Mouse (Mus musculus): ENCODE results near the gene Casz1. TPM values are rescaled to one million over a fixed set of nuclear protein-coding genes. Genes with fewer than 3 reads are reported as not detected.

Gene Casz1
- polyA plus RNA-seq, 1 experiment = 13.5 TPM

DNA sequence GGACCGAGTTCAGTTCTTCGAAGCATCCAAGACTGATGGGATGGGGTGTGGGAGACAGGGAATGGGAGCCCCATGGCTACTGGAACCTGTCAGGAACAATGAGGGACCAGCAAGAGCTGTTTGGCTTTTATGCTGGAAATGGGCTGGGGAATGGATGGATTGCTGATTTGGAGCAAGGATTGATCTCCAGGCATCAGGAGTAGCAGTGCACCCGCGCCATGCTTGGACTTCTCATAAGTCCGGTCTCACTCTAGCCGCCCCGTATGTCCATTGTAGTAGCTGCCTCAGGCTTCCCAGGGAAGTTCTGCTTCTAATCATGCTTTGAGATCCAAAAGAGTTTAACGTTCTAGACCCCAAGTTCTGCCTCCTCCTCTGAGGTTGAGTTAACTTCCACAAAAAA, 86.2 kb downstream of the Casz1 start:
- H3K4me3 ChIP-seq (ENCODE audit: insufficient read depth, low read depth, low read length) = no peak overlapping the region
- no peaks in the 10 kb centered on the region for H3K36me3 ChIP-seq (ENCODE audit: control insufficient read depth, insufficient read depth, low read length)
- peaks cover 3% of the 10 kb centered on the region; the same call in 1 of the 2 replicates for H3K4me1 ChIP-seq (ENCODE audit: control insufficient read depth, insufficient read depth, low read length)
- H3K27ac ChIP-seq (ENCODE audit: insufficient read depth, low read depth, low read length) = no peak overlapping the region
- TF ChIP-seq CTCF (conservative IDR thresholded peaks at IDR 0.05; ENCODE audit: insufficient read depth, insufficient read length, low read depth, low read length) (no peak), POLR2A (IDR thresholded peaks at IDR 0.05; ENCODE audit: low read depth, low read length) (no peak)
- H3K27me3 ChIP-seq (replicated peaks; ENCODE audit: control insufficient read depth, insufficient read depth, low read length) = no peaks in the 10 kb centered on the region
- DNase-seq = no peak
- 80% methylated on average over 8 of the region's 8 CpGs for WGBS

DNA sequence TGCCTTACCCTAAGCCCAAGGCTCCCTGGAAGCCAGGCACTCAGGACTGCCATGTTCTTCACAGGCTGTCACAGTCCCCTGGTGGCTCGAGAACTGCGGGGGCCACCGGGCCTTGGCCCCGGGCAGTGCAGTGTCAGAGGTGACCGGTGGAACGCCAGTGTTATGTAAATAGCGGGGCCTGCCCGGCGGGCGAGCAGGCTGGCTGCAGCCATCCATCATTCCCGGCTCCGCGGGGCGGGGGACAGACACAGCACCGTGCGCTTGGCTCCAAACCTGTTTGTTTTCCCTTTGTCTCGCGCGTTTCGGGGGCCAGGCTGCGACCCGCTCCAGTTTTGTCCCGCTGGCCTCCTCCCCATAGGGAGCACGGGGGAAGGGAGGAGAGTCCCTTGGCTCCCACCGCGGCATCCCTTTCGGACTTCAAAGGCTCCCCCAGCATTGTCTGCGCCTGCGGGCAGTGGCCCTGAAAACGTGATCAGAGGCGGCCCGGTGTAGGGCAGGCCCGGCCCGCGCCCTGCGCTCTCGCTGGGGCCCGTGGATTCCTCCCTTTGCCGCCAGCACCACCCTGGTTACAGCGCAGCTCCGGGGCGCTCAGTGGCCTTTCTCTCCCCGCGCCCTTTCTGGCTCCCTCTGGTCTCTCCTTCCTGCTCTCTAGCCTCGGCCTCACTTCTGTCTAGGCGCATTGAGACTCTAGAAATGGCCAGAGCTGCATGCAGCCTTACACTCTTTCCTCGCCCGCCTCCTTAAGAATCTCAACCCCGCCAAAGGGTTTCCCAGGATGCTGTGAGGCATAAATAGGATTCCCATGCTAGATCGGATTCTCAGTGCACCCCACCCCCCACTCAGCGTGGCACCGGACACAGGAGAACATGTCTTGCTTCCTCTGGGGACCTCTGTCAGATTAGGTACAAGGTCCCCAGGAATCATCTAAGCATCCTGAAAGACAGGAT, 86.9 kb downstream of the Casz1 start:
- Histone ChIP-seq H3K27me3 (replicated peaks; ENCODE audit: control insufficient read depth, insufficient read depth, low read length) (no peaks in the 10 kb centered on the region), H3K4me3 (ENCODE audit: insufficient read depth, low read depth, low read length) (no peak overlapping the region), H3K27ac (ENCODE audit: insufficient read depth, low read depth, low read length) (no peak overlapping the region), H3K36me3 (ENCODE audit: control insufficient read depth, insufficient read depth, low read length) (no peaks in the 10 kb centered on the region), H3K4me1 (ENCODE audit: control insufficient read depth, insufficient read depth, low read length) (peaks cover 3% of the 10 kb centered on the region; the same call in 1 of the 2 replicates)
- peak; percentile 43 for DNase-seq
- TF ChIP-seq CTCF (conservative IDR thresholded peaks at IDR 0.05; ENCODE audit: insufficient read depth, insufficient read length, low read depth, low read length) = no peak
- no peak for TF ChIP-seq POLR2A (IDR thresholded peaks at IDR 0.05; ENCODE audit: low read depth, low read length)
- 17% methylated on average over 52 of the region's 52 CpGs for WGBS

DNA sequence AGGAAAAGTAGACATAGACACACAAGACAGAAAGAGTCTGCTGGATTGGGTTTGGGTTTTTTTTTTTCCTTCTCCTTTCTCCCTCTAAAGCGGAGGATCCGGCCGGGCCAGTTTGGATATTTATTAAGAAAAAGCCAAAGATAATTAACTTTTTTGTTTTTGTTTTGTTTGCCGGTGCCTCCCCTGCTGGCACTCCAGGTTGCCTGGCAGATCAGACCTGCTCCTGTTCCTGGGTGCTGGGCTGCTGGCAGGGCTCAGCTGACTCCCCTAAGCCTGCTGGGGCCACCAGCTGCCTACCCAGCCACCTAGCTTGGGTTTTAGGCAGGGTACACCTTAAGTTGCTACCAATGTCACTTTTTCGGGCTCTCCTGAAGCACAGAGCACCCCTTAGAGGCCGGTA, 91.9 kb downstream of the Casz1 start:
- Histone ChIP-seq H3K4me3 (ENCODE audit: insufficient read depth, low read depth, low read length) (no peak overlapping the region), H3K36me3 (ENCODE audit: control insufficient read depth, insufficient read depth, low read length) (no peaks in the 10 kb centered on the region), H3K4me1 (ENCODE audit: control insufficient read depth, insufficient read depth, low read length) (peaks cover 3% of the 10 kb centered on the region; the same call in 1 of the 2 replicates), H3K27me3 (replicated peaks; ENCODE audit: control insufficient read depth, insufficient read depth, low read length) (no peaks in the 10 kb centered on the region), H3K27ac (ENCODE audit: insufficient read depth, low read depth, low read length) (no peak overlapping the region)
- DNase-seq = peak; percentile 43
- no peak for TF ChIP-seq CTCF (conservative IDR thresholded peaks at IDR 0.05; ENCODE audit: insufficient read depth, insufficient read length, low read depth, low read length)
- no peak for TF ChIP-seq POLR2A (IDR thresholded peaks at IDR 0.05; ENCODE audit: low read depth, low read length)
- 42% methylated on average over 6 of the region's 6 CpGs for WGBS

DNA sequence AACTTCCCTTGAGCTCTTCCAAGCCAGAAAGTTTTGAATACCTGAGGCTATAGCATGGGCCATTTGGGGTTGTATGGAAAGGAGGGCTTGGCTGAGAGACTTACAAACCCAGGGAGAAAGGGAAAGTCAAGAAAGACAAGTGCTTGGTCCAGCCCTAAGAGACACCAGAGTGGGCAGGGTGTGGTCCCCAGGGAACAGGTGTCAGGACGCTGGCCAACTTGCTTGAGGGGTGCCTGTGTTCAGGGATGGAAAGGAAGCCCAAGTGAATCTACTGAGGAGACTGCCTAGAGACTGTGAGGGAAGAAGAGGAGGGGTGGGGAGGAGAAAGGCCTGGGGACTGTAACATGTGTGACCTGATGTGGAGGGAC, 95.7 kb downstream of the Casz1 start:
- peak overlapping the region; percentile 91 for H3K27ac ChIP-seq (ENCODE audit: insufficient read depth, low read depth, low read length)
- TF ChIP-seq POLR2A (IDR thresholded peaks at IDR 0.05; ENCODE audit: low read depth, low read length) = no peak
- no peak for TF ChIP-seq CTCF (conservative IDR thresholded peaks at IDR 0.05; ENCODE audit: insufficient read depth, insufficient read length, low read depth, low read length)
- H3K36me3 ChIP-seq (ENCODE audit: control insufficient read depth, insufficient read depth, low read length) = no peaks in the 10 kb centered on the region
- H3K4me1 ChIP-seq (ENCODE audit: control insufficient read depth, insufficient read depth, low read length) = peaks cover 18% of the 10 kb centered on the region
- DNase-seq = no peak
- WGBS = 40% methylated on average over 1 of the region's 1 CpGs
- no peaks in the 10 kb centered on the region for H3K27me3 ChIP-seq (replicated peaks; ENCODE audit: control insufficient read depth, insufficient read depth, low read length)
- peak overlapping the region; percentile 72 for H3K4me3 ChIP-seq (ENCODE audit: insufficient read depth, low read depth, low read length)

DNA sequence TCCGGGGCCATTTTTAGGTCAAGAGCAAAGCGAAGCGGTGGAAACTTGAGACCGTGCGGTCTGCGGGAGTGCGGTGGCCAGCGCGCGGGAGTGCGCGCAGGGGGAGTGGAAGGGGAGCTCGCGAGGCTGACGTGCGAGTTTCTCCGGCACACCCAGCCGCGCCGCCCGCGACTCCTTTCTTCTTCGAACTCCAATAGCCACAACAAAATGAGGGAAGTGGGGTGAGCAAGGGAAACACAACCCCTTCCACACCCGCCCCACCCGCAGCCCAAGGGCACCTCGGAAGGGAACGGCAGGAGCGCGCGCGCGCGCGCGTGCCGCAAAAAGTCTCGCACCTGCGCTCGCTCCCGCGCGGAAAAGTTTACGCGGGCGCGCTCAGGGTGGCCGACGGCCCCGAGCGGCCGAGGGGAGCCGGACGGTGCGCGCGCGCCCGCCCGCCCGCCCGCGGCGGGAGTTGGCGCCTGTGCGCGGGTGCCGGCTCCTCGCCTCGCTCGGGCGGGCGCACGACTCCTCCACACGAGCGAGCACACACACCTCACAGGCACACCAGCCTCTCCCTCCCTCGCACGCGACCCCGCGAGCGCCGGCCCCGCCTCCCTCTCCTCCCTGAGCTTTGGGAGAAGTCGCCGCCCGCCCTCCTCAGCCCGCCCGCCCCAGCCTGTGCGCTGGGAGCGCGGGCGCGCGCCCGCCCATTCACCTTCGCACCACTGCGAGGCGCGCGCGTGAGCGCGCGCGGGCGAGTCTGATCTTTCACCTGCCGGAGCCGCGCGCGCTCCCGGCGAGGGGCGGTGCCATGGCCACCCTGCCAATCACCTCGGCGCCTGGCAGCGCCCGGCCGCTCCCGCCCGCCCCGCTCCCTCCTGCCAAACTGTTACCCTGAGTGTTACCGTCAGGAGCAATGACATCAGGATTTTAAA, 96.3 kb downstream of the Casz1 start:
- no peak for TF ChIP-seq POLR2A (IDR thresholded peaks at IDR 0.05; ENCODE audit: low read depth, low read length)
- TF ChIP-seq CTCF (conservative IDR thresholded peaks at IDR 0.05; ENCODE audit: insufficient read depth, insufficient read length, low read depth, low read length) = no peak
- H3K4me1 ChIP-seq (ENCODE audit: control insufficient read depth, insufficient read depth, low read length) = peaks cover 25% of the 10 kb centered on the region

DNA sequence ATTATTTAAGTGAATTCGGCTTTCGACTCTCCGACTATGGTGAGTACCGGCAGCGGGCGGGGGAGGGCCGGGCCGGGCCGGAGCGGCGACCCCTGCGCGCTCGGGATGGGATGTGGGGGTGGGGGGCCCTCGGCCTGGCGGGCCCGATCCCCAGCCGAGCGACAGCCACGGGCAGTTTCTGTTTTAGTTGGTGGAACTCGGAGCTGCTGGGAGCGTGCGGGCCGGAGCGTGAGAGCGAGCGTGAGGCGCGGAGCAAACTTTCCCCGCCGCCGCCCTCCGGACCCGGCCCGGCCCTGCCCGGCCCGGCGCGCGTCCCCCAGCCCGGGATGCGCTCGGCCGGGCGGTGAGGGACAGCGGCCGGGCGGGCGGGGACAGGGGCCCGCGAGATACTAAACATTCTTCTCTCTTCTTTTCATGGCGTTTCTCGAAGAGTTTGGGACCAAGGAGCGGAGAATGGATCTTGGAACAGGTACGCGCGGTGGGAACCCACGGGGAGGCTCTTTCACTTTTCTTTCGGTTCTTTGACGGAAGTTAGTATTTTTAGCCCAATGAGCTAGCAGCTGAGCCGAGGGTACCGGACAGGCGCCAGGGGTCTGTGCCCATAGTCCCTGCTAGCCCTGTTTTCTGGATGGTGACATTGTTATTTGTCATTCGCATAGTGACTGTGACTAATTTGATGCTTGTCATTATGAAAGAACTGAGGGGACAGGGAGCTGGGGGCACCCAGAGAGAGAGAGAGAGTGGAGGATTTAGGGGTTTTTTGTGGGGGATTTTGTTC, 97.2 kb downstream of the Casz1 start:
- Histone ChIP-seq H3K36me3 (ENCODE audit: control insufficient read depth, insufficient read depth, low read length) (no peaks in the 10 kb centered on the region), H3K27ac (ENCODE audit: insufficient read depth, low read depth, low read length) (peak overlapping the region; percentile 28), H3K4me3 (ENCODE audit: insufficient read depth, low read depth, low read length) (peak overlapping the region; percentile 72), H3K27me3 (replicated peaks; ENCODE audit: control insufficient read depth, insufficient read depth, low read length) (no peaks in the 10 kb centered on the region), H3K4me1 (ENCODE audit: control insufficient read depth, insufficient read depth, low read length) (peaks cover 28% of the 10 kb centered on the region)
- WGBS = 1% methylated on average over 64 of the region's 64 CpGs
- TF ChIP-seq CTCF (conservative IDR thresholded peaks at IDR 0.05; ENCODE audit: insufficient read depth, insufficient read length, low read depth, low read length) (no peak), POLR2A (IDR thresholded peaks at IDR 0.05; ENCODE audit: low read depth, low read length) (no peak)
- no peak for DNase-seq

More for the DNA sequence above, 96.3 kb downstream of the Casz1 start:
- H3K4me3 ChIP-seq (ENCODE audit: insufficient read depth, low read depth, low read length) = peak overlapping the region; percentile 72
- H3K36me3 ChIP-seq (ENCODE audit: control insufficient read depth, insufficient read depth, low read length) = no peaks in the 10 kb centered on the region
- H3K27me3 ChIP-seq (replicated peaks; ENCODE audit: control insufficient read depth, insufficient read depth, low read length) = no peaks in the 10 kb centered on the region
- peak; percentile 93 for DNase-seq
- H3K27ac ChIP-seq (ENCODE audit: insufficient read depth, low read depth, low read length) = peak overlapping the region; percentile 91
- 1% methylated on average over 117 of the region's 123 CpGs for WGBS
